Mouse (Mus musculus): ENCODE results near the gene Dctn1.

- TF ChIP-seq CTCF (IDR thresholded peaks at IDR 0.05), result no peak
- TF ChIP-seq EP300 (IDR thresholded peaks at IDR 0.05; ENCODE audit: insufficient read depth, low read depth, low read length), result no peak
- TF ChIP-seq POLR2A (IDR thresholded peaks at IDR 0.05; ENCODE audit: insufficient read depth, low read depth, low read length), result no peak
These were observed 49.2 kb upstream of the Dctn1 start for GRCm38 (mm10) chr6:83116373-83117164.

Data from heart, adult 2 months (tissue).